Mouse (Mus musculus) bone marrow, adult 2 months (tissue): ENCODE data around the gene Arhgap9.

Experiments
- CTCF ChIP-seq: fragments of 200-500 bp; IDR thresholded peaks from 2 replicates; pipeline ENCODE4 v1.5.1; 2011; ENCODE audit warnings: low read length, control low read depth; ENCODE audit not compliant: control insufficient read depth, insufficient read depth
- POLR2A ChIP-seq: fragments of 200-500 bp; IDR thresholded peaks from 2 replicates; pipeline ENCODE4 v1.6.1; 2011; ENCODE audit warnings: low read depth, mild to moderate bottlenecking, control low read depth, low read length, borderline replicate concordance; ENCODE audit not compliant: control insufficient read depth

DNA sequence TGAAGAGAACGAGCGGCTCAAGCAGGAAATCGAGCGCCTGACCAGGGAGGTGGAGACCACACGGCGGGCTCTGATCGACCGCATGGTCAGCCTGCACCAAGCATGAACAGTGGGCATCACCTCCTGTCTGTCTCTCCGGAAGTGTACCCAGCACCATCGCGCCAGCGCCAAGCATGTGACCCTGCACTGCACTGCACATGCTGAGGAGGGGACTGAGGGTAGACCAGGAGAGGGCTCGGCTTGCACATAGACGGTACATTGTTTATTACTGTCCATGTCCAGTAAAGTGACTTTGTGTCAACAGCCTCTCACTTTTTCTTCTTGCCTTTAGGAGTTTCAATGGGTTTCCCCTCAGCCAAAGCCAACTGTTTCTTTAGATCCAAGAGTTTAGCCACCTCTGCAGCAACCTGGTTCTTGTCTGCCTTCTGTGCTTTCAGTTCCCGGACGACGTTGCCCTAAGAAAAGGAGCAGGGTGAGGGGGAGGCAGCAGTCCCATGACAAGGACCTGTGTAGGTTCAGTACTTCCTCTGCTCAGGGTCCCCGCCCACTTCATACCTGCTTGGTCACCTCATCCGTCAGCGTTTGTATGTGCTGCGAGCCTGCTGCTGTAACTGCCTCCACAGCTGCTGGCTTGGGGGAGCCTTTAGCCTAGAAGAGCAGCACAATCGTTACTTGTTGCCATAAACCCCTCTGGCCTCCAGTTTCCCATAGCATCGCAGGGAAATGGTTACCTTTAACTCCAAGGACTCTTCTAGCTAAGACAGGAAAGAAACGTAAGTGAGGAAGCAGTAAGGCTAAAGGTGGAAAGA lies 25.6 kb upstream of the Arhgap9 start:
- peak; percentile 33; the same call in 1 of the 2 replicates for TF ChIP-seq POLR2A
- no peak for TF ChIP-seq CTCF
